Mouse (Mus musculus): ENCODE data around the gene Rnf148.
A peak's percentile ranks its signal among the peaks of the same experiment; 100 is the strongest.

Gene Rnf148

DNA sequence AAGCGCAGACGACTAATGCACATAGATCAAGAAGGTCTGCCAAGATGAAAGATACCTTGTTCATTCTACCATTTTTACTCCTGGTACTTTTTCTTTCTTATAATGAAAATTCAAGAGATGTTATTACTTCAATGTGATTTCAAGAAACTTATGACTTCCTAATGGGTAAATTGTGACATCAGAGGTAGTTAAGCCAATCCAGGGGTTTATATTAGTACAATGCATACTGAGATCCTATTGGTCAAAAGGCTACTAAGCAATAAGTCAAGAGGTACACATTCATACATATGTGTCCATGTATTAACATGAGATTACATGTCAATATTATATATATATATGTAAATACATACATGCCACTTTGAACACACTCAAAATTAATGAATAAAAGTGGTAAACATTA, at the start of gene Rnf148:
Gene Rnf148, minus strand, starts transcription at position 101 of the 400 bp plus-strand sequence.
- no peak for DNase-seq

DNA sequence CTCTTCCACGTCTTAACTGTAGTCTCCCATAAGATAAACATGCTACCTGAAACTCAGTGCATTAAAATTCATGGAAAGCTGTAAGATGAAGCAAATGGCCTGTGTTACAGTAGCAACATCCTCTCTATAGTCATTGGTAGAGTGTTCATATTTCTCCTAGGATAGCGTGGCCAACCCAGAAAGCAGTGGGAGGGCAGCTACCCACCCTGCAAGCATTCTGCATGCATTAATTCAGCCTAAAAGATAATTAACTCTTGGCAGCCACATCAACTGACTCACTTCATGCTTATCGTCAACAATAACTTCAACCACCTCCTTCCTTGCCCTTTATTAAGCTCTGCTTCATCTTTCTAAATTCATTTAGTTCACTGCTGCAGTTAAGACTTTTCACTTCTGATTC, 45.9 kb upstream of the Rnf148 start:
- no peak for DNase-seq

DNA sequence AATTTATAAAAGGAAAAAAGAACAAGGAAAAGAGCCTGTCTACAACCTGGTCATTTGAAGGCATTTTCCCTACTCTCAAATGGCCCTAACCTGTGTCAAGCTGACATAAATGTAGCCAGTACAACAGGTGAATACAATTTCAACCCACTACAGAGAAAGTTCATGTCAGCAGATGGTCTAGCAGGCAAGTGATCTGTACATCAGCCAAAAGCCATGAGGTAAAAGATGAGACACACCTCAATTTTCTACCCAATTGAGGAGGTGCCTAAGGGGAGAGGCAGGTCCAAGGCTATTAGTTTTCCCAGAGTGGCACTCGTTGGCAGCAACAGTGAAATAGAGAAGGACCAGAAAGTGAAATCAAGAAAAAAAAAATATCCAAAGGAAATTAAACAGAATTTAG, 23.2 kb upstream of the Rnf148 start:
- DNase-seq, result peak in 1 of 2 experiments; percentile 35

- DNase-seq, result no peak
These were observed 4.7 kb downstream of the Rnf148 start, which contains the start of gene Rnf133 for GRCm38 (mm10) chr6:23650205-23650604. Rnf133 (minus strand) TSS chr6:23650305.

- no peak for DNase-seq
These were observed 6.2 kb downstream of the Rnf148 start for GRCm38 (mm10) chr6:23648732-23649131.

DNA sequence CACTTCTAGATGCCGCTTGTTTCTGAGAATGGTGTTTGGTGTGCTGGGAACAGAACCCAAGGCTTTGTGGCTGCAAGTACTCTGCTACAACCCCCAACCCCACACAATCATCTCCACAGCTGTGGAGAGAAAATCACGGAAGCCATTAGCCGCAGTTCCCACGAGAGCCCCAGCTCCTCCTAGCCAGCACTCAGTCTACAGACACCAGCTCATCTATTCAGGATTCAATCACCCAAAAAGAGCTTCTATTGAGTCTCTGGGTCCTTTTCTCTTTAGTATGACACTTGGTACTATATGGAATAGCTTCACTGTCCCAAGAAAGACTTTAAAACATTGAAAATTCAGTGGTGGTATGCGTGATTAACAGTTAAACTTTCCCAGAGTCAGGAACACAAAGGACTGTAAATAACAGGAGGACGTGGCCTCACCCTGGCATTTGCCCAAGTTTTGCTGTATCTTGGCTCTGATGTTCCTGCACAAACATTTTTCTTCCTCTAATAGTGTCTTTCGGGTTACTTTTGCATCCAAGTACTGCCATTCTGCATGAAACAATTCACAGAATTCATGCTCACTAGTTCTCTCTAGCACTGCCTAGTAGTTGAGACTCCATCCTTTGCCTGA, 7.2 kb downstream of the Rnf148 start:
- peak; percentile 54 to 61 for DNase-seq

DNA sequence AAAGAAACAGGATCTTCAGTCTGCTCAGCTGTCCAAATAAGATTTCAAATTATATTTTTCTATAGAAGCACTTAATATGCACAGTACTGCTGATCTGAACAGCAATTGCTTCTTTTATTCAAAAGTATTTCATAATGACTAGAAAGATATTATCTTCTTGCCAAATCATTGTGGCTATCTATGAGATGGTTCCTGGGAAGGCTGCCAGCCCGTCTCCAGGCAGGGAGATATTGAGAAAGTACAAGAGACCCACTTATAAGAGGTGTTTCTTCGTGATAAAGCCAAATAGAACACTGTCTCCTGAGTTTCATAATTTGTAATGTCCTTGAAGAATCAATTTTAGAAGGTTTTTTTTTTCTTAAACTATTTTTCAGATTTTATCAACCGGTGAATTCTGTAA, 17.9 kb downstream of the Rnf148 start:
- DNase-seq, result peak; percentile 77 to 78

DNA sequence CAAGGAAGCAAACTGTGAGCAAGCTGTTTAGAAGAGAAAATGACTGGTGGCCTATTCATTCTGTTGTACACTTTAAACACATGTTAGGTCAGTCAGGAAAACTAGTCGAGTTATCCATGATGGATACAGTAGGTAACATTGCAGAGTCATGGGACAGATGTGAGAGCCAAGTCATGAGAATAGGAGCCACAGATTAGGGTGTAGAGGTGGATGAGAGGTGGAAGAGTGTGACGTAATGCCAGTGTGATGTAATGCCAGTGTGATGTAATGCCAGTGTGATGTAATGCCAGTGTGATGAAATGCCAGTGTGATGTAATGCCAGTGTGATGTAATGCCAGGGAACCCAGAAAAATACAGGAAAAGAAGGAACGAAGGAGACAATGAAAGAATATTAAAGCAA, 19.7 kb downstream of the Rnf148 start:
- DNase-seq, result no peak

DNA sequence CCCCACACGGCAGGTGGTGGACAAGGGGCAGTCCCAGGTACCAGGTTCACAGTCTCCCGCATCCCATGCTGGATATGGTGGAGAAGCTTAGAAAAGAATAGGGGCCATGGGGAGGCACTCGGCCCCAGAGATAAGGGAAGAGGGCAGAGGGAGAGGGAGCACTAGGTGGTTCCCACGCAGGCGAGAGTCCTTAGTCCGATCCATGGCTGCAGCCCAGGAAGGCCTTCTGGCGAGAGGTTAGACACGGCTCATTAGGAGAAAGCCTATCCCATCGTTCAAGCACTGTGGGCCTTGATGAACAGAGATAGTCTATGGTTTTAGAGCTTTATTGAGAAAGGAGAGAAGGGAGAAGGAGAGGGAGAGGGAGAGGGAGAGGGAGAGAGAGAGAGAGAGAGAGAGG, 20.9 kb downstream of the Rnf148 start:
- peak; percentile 48 to 60 for DNase-seq

GRCm38 (mm10) chr6:23630465-23630864, 24.5 kb downstream of the Rnf148 start:
- DNase-seq, result peak in 1 of 2 experiments; percentile 1
